Mouse (Mus musculus) CD4-positive naive resting alpha-beta T cell, adult 57 days (primary cell): Measurements from ENCODE around the gene Ube2o. TPM values are rescaled to one million over a fixed set of nuclear protein-coding genes. Genes with fewer than 3 reads are reported as not detected.

Experiments used
- total RNA-seq: library from RNA; stranded (reverse); gene quantifications from one replicate; pipeline ENCODE4 v1.2.4, GENCODE M21; 2023

Ube2o gene
- 24.5 TPM for total RNA-seq

DNA sequence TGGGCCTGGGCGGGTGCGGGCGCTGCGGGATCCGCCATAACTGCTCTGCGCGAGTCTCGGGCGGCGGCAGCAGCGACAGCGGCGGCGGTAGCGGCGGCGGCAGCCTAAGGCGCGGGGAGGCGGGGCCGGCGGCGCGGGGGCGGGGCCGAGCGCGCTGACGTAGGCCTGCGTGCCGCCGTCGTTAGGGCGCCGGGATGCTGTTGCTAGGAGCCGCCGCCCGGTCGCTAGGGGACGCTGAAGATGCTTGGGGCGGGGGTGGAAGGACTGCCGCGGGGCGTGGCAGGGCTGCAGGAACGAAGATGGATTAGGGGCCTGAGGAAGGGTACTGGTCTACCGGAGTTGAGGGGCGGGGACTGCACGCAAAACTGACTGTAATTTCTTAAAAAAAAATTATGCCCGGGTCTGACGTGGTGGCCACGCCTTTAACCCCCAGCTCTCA, at the start of gene Ube2o:
Gene Ube2o, minus strand, starts transcription at position 72 of the 439 bp plus-strand sequence.

GRCm38 (mm10) chr11:116626299-116627071, 45.2 kb upstream of the Ube2o start, which contains the start of gene Rhbdf2:
Gene Rhbdf2 (minus strand): TSS chr11:116627019.

GRCm38 (mm10) chr11:116586310-116586709, 5.1 kb upstream of the Ube2o start, which contains the start of gene Aanat:
Gene Aanat (plus strand): TSS chr11:116586432.

GRCm38 (mm10) chr11:116530187-116531147, 50.8 kb downstream of the Ube2o start, which contains the start of gene Sphk1:
Gene Sphk1 (plus strand): TSS chr11:116530925.

DNA sequence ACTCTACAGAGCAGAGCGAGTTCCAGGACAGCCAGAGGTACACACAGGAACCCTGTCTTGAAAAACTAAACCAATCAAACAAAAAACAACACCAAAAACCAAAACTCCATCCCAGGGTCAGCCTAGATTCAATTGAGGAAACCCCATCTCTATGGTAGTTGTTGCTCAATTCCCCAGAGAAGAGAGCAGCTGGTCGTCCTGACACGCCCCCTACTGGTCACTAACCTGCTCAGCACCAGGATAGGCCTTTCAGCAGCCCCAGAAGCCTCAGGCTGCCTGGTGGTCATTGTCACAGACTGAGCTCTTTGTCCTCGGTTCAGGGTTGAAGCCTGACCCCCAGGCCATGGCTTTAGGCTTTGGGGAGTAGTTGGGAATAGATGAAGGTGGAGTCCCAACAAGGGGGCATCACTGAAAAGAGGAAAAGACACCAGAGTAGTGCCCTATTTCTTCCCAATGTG, 87.4 kb downstream of the Ube2o start, which contains the start of gene Prpsap1:
Gene Prpsap1, minus strand, starts transcription at position 408 of the 458 bp plus-strand sequence.

Other genes starting within 250 kb of the Ube2o start
- not detected for gene Foxj1, start 246.0 kb downstream of the Ube2o start, total RNA-seq
- 8.8 TPM for gene Rnf157, start 168.4 kb downstream of the Ube2o start, total RNA-seq
- gene Ubald2, start 147.4 kb downstream of the Ube2o start, total RNA-seq: 107 TPM
- gene Qrich2, start 115.2 kb downstream of the Ube2o start, total RNA-seq: 0.21 TPM
- gene Prpsap1, start 87.2 kb downstream of the Ube2o start, total RNA-seq: 78.4 TPM
- gene Sphk1, start 50.5 kb downstream of the Ube2o start, total RNA-seq: 0.18 TPM
- gene Aanat, start 5.0 kb upstream of the Ube2o start, total RNA-seq: not detected
- 19.1 TPM for gene Rhbdf2, start 45.6 kb upstream of the Ube2o start, total RNA-seq
- gene Prcd, start 72.1 kb upstream of the Ube2o start, total RNA-seq: not detected
- gene Cygb, start 72.9 kb upstream of the Ube2o start, total RNA-seq: not detected
- gene St6galnac1, start 194.1 kb upstream of the Ube2o start, total RNA-seq: not detected
- gene Mxra7, start 246.6 kb upstream of the Ube2o start, total RNA-seq: 0.71 TPM